Mouse (Mus musculus): ENCODE measurements around the gene Scd2. TPM values are rescaled to one million over a fixed set of nuclear protein-coding genes. Genes with fewer than 3 reads are reported as not detected.

The Scd2 gene
- polyA plus RNA-seq, 1 experiment from 2014 or later: 470 TPM

DNA sequence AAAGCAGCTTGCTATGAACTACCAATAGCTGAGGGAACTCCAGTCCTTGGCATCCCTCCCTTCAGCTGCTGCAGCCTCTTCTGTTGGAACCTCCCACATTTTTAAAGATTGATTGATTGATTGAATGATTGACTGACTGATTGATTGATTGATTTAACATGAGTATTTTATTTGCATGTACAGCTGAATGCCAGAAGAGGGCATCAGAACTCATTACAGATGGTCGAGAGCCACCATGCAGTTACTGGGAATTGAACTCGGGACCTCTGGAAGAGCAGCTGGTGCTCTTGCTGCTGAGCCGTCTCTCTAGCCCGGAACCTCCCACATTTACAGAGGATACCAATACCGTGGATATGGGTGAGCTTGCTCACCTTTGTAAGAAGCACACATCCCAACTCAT is 33.0 kb upstream of the Scd2 start:
- no peak overlapping the region for H3K9ac ChIP-seq
- H3K4me1 ChIP-seq: 0 out of 2 replicates have a peak, but pooled peaks cover 5% of the 10 kb centered on the region
- whole genome bisulfite sequencing: 81% methylated on average over 5 of the region's 5 CpGs
- no peaks in the 10 kb centered on the region for H3K9me3 ChIP-seq
- no peaks in the 10 kb centered on the region for H3K36me3 ChIP-seq (replicated peaks)
- H3K4me3 ChIP-seq (replicated peaks): no peak overlapping the region
- ATAC-seq (ENCODE audit: low FRiP score): no peak
- H3K4me2 ChIP-seq: no peak overlapping the region
- no peaks in the 10 kb centered on the region for H3K27me3 ChIP-seq
- no peak overlapping the region for H3K27ac ChIP-seq

DNA sequence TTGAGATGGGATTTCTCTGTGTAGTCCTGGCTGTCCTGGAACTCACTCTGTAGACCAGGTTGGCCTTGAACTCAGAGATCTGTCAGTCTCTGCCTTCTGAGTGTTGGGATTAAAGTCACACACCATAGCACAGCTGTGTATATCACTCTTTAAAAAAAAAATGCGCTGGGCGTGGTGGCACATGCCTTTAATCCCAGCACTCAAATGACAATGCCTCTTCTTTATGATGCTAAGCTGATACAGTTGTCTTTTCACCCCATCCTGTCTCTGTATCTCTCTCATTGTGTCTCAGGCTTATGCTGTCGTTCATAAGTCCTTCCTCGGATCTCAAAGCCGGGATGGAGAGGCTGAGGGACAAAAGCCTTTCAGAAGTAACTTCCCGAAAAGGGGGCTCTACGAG is 31.7 kb upstream of the Scd2 start:
- Histone ChIP-seq H3K9me3 (no peaks in the 10 kb centered on the region), H3K4me2 (no peak overlapping the region), H3K4me3 (replicated peaks) (no peak overlapping the region), H3K27me3 (no peaks in the 10 kb centered on the region), H3K4me1 (peaks cover 13% of the 10 kb centered on the region), H3K27ac (no peak overlapping the region), H3K9ac (no peak overlapping the region), H3K36me3 (replicated peaks) (no peaks in the 10 kb centered on the region)
- no peak for ATAC-seq (ENCODE audit: low FRiP score)
- 62% methylated on average over 7 of the region's 7 CpGs for WGBS

DNA sequence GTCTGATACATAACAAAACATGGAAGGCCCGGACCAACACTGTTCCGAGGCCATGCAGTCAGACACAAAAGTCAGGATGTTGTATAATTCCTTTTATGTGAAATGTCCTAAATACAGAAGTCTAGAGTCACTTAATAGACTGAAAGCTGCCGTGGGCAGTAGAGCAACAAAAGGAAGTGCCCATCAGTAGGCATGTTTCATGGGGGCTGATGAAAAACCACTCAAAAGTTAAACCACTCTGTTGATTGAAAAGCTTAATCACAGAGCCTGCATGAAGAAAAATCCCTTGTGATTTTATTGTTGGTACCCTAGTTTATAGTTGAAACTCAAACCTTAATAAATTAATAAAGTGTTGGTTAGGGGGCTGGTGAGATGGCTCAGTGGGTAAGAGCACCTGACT is 29.9 kb upstream of the Scd2 start:
- Histone ChIP-seq H3K27me3 (no peaks in the 10 kb centered on the region), H3K27ac (no peak overlapping the region), H3K4me3 (replicated peaks) (no peak overlapping the region), H3K36me3 (replicated peaks) (no peaks in the 10 kb centered on the region), H3K9ac (no peak overlapping the region), H3K9me3 (no peaks in the 10 kb centered on the region), H3K4me2 (no peak overlapping the region), H3K4me1 (peaks cover 19% of the 10 kb centered on the region)
- no peak for ATAC-seq (ENCODE audit: low FRiP score)
- WGBS: 78% methylated on average over 3 of the region's 3 CpGs

DNA sequence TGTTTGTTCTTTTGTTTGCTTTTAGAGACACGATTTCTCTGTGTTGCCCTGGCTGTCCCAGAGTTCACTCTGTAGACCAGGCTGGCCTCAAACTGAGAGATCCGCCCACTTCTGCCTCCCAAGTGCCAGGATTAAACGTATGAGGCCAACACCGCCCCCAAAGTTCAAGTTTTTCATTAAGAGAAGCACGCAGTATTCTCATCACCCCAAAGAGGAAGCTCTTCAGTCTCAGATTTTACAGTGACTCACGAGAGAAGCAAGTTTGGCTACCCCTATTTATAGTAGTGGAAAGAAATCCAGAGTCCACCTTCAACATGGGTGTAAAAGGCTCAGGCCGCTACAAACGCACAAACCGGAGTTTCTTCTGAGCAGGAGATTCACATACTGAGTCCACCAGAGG is 29.2 kb upstream of the Scd2 start:
- no peak overlapping the region for H3K4me3 ChIP-seq (replicated peaks)
- H3K9ac ChIP-seq: no peak overlapping the region
- WGBS: 80% methylated on average over 9 of the region's 9 CpGs
- no peaks in the 10 kb centered on the region for H3K9me3 ChIP-seq
- no peak overlapping the region for H3K27ac ChIP-seq
- no peak for ATAC-seq (ENCODE audit: low FRiP score)
- H3K4me1 ChIP-seq: peaks cover 19% of the 10 kb centered on the region
- H3K36me3 ChIP-seq (replicated peaks): no peaks in the 10 kb centered on the region
- no peak overlapping the region for H3K4me2 ChIP-seq
- no peaks in the 10 kb centered on the region for H3K27me3 ChIP-seq

DNA sequence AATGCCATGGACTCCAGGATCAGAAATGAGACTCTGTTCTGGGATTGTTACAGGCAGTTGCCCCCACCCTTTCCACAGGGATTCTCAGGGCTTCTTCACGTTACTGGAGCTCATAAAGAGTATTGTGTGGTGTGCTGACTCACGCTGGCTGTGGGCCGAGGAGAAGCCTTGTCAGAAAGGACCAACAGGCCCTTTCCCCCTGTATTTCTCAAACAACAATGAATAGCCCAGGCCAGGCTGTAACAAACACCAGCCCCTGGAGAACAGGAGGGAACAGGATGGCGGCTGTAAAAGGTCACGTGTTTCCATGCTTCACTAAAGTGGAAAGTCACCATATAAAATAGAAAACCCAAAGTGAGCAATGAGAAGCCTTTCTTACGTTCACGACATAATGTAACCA is 28.2 kb upstream of the Scd2 start:
- Histone ChIP-seq H3K27ac (0 out of 2 replicates have a peak overlapping the region, but pooled peaks have one; percentile 25), H3K4me2 (no peak overlapping the region), H3K4me1 (peaks cover 19% of the 10 kb centered on the region), H3K4me3 (replicated peaks) (no peak overlapping the region), H3K27me3 (no peaks in the 10 kb centered on the region), H3K36me3 (replicated peaks) (no peaks in the 10 kb centered on the region), H3K9ac (no peak overlapping the region), H3K9me3 (no peaks in the 10 kb centered on the region)
- ATAC-seq (ENCODE audit: low FRiP score): no peak
- WGBS: 43% methylated on average over 7 of the region's 7 CpGs

DNA sequence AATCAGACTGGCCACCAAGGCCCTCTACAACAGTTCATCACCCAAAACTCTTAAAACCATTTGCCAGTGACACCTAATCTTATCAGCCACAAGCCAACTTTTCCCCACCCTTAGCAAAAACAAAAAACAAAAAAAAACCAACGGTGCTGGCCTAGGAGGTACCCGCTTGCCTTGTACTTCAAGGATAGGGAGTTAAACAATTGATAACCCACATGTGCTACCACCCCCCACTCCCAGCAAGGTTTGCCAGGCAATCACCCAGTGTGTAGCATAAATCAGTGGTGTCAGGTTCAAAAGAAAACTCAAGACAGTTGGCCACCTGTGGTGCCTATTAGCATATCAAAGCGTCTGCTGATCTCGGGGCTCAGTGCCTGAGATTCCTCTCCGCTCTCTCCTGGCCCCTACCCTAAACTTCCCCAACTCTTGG is 27.6 kb upstream of the Scd2 start:
- H3K4me2 ChIP-seq: peak overlapping the region; percentile 67
- peak overlapping the region; percentile 84 for H3K27ac ChIP-seq
- H3K27me3 ChIP-seq: no peaks in the 10 kb centered on the region
- H3K9me3 ChIP-seq: no peaks in the 10 kb centered on the region
- no peak overlapping the region for H3K4me3 ChIP-seq (replicated peaks)
- H3K36me3 ChIP-seq (replicated peaks): no peaks in the 10 kb centered on the region
- 14% methylated on average over 5 of the region's 5 CpGs for WGBS
- H3K4me1 ChIP-seq: peaks cover 19% of the 10 kb centered on the region
- no peak overlapping the region for H3K9ac ChIP-seq
- ATAC-seq (ENCODE audit: low FRiP score): no peak

DNA sequence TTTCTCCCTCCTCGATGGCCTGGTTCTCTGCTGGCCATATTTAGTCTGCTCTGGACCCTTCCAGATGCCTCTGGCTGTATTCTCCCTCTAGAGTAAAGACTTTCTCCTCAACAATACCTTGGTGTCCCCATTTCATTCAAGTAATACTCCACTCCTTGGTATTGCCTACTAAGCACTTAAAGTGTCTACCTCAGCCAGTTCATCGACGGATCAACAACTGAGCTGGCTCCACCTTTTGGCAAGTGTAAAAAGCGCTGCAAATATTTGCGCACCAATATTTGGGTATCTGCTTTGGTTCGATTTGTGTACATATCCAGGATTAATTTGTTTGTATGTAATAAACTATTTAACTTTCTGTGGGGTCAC is 27.0 kb upstream of the Scd2 start:
- no peaks in the 10 kb centered on the region for H3K9me3 ChIP-seq
- H3K4me1 ChIP-seq: peaks cover 19% of the 10 kb centered on the region
- peak overlapping the region; percentile 62; the same call in 1 of the 2 replicates for H3K9ac ChIP-seq
- H3K4me3 ChIP-seq (replicated peaks): peak overlapping the region; percentile 46
- no peaks in the 10 kb centered on the region for H3K27me3 ChIP-seq
- H3K4me2 ChIP-seq: peak overlapping the region; percentile 67
- peak; percentile 36 for ATAC-seq (ENCODE audit: low FRiP score)
- H3K27ac ChIP-seq: peak overlapping the region; percentile 84
- 3% methylated on average over 6 of the region's 6 CpGs for WGBS
- no peaks in the 10 kb centered on the region for H3K36me3 ChIP-seq (replicated peaks)

DNA sequence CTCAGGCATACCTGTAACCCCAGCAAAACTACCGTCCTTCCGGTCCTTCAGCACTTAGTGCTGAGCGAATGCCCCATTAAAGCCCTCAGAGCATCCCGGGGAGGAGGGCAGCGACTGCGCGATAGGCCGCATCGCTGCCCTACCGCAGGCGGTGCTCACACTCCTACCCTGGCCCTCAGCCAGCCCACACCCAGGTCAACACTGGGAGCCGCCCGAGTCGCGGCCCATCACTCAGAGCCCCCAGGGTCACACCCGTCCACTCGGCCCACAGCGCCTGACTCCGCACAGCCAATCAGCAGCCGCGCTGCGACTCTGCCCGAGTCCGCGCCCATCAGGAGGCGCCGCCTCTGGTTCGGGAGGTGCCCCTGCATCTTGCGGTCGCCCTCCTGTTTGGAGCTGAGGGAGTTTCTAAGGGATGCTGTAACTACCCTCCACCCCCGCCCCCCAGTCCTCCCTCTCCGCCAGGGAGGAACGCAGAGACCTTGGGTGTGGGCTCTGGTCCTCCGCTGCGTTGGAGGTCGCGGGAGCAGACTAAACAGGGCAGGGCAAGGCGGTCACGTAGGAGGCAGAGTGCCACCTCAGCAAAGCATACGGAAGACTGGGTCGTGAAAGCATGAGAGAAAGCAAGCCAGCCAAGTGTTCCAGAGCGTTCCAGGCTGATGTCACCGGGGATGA is 26.5 kb upstream of the Scd2 start:
- H3K36me3 ChIP-seq (replicated peaks): no peaks in the 10 kb centered on the region
- 0% methylated on average over 43 of the region's 43 CpGs for WGBS

DNA sequence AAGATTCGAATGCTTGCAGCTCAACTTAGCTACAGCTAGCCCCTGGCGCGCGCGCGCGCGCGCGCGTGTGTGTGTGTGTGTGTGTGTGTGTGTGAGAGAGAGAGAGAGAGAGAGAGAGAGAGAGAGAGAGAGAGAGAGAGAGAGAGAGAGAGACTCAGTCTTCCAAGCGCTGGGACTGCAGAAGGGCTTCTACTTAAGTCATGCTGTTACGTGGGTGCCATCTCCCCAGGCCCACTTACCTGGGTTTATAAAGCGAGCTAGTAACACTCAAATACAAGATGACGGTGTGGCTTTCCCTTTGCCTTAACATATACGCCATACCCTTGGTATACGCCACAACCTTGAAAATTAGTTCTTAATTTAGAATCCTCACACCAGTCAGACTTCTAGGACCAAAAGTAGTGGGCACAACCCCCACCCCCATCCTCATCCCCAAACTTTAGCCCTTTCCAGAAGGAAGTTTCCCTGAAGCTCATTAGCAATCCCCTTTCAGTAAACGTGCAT is 25.9 kb upstream of the Scd2 start:
- peak overlapping the region; percentile 62 for H3K9ac ChIP-seq
- H3K9me3 ChIP-seq: no peaks in the 10 kb centered on the region
- H3K27ac ChIP-seq: peak overlapping the region; percentile 84
- H3K4me2 ChIP-seq: peak overlapping the region; percentile 67
- peaks cover 19% of the 10 kb centered on the region for H3K4me1 ChIP-seq
- peak overlapping the region; percentile 46 for H3K4me3 ChIP-seq (replicated peaks)
- WGBS: 9% methylated on average over 18 of the region's 18 CpGs
- no peak for ATAC-seq (ENCODE audit: low FRiP score)
- no peaks in the 10 kb centered on the region for H3K27me3 ChIP-seq
- H3K36me3 ChIP-seq (replicated peaks): no peaks in the 10 kb centered on the region

More for the DNA sequence above, 26.5 kb upstream of the Scd2 start:
- peak; percentile 97 for ATAC-seq (ENCODE audit: low FRiP score)
- no peaks in the 10 kb centered on the region for H3K9me3 ChIP-seq
- peak overlapping the region; percentile 46 for H3K4me3 ChIP-seq (replicated peaks)
- peaks cover 19% of the 10 kb centered on the region for H3K4me1 ChIP-seq
- H3K9ac ChIP-seq: peak overlapping the region; percentile 62
- no peaks in the 10 kb centered on the region for H3K27me3 ChIP-seq
- H3K27ac ChIP-seq: peak overlapping the region; percentile 84
- peak overlapping the region; percentile 67 for H3K4me2 ChIP-seq

DNA sequence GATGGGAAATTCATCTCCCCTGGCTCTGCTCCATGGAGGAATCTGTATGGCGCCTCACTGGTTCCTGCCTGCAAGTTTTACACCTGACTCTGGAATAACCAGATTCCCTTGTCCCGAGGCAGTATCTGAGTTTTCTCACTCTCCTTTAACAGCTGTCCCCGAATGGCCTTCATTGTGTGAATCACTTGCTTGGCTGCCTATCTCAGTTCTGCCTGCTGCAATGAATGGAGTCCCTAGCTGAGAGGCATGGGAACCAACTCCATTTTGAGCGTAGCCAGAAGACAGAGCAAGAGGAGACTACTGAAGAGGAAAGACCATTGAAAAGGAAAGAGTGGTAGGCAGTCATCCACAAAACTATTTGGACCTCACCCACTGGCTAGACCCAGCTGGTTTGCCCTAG is 19.8 kb upstream of the Scd2 start:
- no peak overlapping the region for H3K4me2 ChIP-seq
- no peaks in the 10 kb centered on the region for H3K9me3 ChIP-seq
- H3K4me3 ChIP-seq (replicated peaks): no peak overlapping the region
- 79% methylated on average over 4 of the region's 4 CpGs for WGBS
- H3K36me3 ChIP-seq (replicated peaks): no peaks in the 10 kb centered on the region
- H3K27me3 ChIP-seq: no peaks in the 10 kb centered on the region
- H3K27ac ChIP-seq: no peak overlapping the region
- H3K9ac ChIP-seq: no peak overlapping the region
- ATAC-seq (ENCODE audit: low FRiP score): no peak
- H3K4me1 ChIP-seq: 0 out of 2 replicates have a peak, but pooled peaks cover 2% of the 10 kb centered on the region

DNA sequence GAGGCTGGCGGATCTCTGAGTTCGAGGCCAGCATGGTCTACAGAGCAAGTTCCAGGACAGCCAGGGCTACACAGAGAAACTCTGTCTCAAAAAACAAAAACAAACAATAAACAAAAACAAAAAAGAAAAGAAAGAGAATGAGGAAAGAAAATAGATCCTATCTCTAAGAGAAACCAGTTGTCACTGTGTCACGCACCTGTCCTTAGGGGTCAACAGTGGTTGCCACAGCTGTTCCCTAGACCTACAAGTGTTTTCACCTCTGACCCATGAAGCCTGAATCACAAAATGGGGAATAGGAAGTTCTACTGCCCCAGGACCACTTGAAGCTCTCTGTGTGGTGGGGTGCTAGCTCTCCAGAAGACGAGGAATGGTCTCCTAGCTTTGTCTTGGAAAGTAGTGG is 19.0 kb upstream of the Scd2 start:
- Histone ChIP-seq H3K9me3 (no peaks in the 10 kb centered on the region), H3K27me3 (no peaks in the 10 kb centered on the region), H3K9ac (no peak overlapping the region), H3K4me2 (no peak overlapping the region), H3K36me3 (replicated peaks) (no peaks in the 10 kb centered on the region), H3K4me3 (replicated peaks) (no peak overlapping the region), H3K27ac (no peak overlapping the region), H3K4me1 (0 out of 2 replicates have a peak, but pooled peaks cover 2% of the 10 kb centered on the region)
- WGBS: 85% methylated on average over 4 of the region's 4 CpGs
- ATAC-seq (ENCODE audit: low FRiP score): no peak

DNA sequence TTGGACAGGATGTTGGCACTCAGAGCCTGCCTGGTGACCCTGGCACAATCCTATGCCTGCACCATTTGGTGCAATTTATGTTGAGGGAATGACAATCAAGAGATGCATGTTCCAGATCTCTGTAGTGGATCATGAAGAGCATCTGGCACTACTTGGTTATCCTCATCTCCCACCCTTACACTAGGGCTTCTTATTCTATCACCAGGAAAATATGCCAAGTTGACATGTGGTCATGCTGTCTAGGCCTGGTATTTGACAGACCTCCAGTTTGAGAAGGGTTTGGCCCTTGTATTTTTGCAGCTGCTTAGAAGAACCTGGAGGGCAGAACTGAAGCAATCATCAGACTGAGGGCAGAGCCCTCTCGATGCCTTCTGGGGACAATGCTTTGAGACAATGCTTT is 18.1 kb upstream of the Scd2 start:
- peaks cover 10% of the 10 kb centered on the region for H3K4me1 ChIP-seq
- H3K4me2 ChIP-seq: no peak overlapping the region
- H3K9ac ChIP-seq: no peak overlapping the region
- H3K9me3 ChIP-seq: no peaks in the 10 kb centered on the region
- H3K36me3 ChIP-seq (replicated peaks): no peaks in the 10 kb centered on the region
- H3K4me3 ChIP-seq (replicated peaks): no peak overlapping the region
- no peak for ATAC-seq (ENCODE audit: low FRiP score)
- WGBS: 100% methylated on average over 1 of the region's 1 CpGs
- no peaks in the 10 kb centered on the region for H3K27me3 ChIP-seq
- no peak overlapping the region for H3K27ac ChIP-seq

DNA sequence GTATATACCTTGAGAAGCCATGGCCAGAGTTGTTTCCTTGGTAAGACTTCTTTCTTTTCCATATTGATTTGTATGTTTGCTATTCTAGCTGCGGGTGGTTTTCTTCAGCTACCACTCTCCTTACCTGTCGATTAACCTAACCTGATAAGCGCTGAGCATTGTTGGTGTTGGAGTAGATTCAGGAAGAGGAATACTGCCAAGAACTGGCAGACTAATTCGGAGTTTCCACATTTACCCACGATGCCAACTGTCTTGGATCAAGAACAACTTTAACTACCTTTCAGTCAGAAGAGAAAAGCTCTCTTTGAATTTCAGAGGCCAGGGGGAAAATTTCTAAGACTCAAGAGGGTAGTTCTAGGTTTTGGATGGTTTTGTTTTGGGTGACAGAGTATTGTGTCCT is 16.6 kb upstream of the Scd2 start:
- WGBS: 92% methylated on average over 5 of the region's 5 CpGs
- no peak overlapping the region for H3K4me3 ChIP-seq (replicated peaks)
- ATAC-seq (ENCODE audit: low FRiP score): no peak
- H3K4me2 ChIP-seq: no peak overlapping the region
- no peak overlapping the region for H3K27ac ChIP-seq
- no peak overlapping the region for H3K9ac ChIP-seq
- H3K9me3 ChIP-seq: no peaks in the 10 kb centered on the region
- no peaks in the 10 kb centered on the region for H3K27me3 ChIP-seq
- no peaks in the 10 kb centered on the region for H3K36me3 ChIP-seq (replicated peaks)
- H3K4me1 ChIP-seq: peaks cover 22% of the 10 kb centered on the region
